Mouse (Mus musculus) liver, adult 2 months (tissue): ENCODE results near the gene Cyp4f14.

Experiments used
- CTCF ChIP-seq: fragments of 200-500 bp; IDR thresholded peaks from 2 replicates; pipeline ENCODE4 v1.5.1; 2011; ENCODE audit warnings: low read depth, low read length, control low read depth
- POLR2A ChIP-seq: fragments of 200-500 bp; IDR thresholded peaks from 2 replicates; pipeline ENCODE4 v1.6.1; 2011; ENCODE audit warnings: low read length, control low read depth; ENCODE audit not compliant: insufficient read depth; ENCODE audit errors: extremely low read depth

- TF ChIP-seq CTCF (peak; percentile 97), POLR2A (no peak)
Measured at GRCm38 (mm10) chr17:32951441-32951840, 34.3 kb upstream of the Cyp4f14 start.
